Mouse (Mus musculus): Measurements from ENCODE around the gene Ankrd13c. TPM values are rescaled to one million over a fixed set of nuclear protein-coding genes. Genes with fewer than 3 reads are reported as not detected.
"Not testable (repeated sequence)": the region's sequence is repeated elsewhere in the genome, so short reads cannot be mapped to it uniquely, and the experiment has no call there.

The Ankrd13c gene
- polyA plus RNA-seq, 1 experiment from 2014 or later = 16.9 TPM

- H3K4me3 ChIP-seq = no peak overlapping the region
- H3K4me2 ChIP-seq = no peak overlapping the region
- WGBS = 48% methylated on average over 2 of the region's 2 CpGs
- peaks cover 9% of the 10 kb centered on the region for H3K4me1 ChIP-seq
- no peak for ATAC-seq (ENCODE audit: insufficient number of reproducible peaks, low FRiP score, low TSS enrichment, low read depth)
- H3K27ac ChIP-seq = no peak overlapping the region
- H3K36me3 ChIP-seq = no peaks in the 10 kb centered on the region
- no peak overlapping the region for H3K9ac ChIP-seq
- H3K9me3 ChIP-seq = no peaks in the 10 kb centered on the region
- no peaks in the 10 kb centered on the region for H3K27me3 ChIP-seq
These were observed 20.3 kb upstream of the Ankrd13c start for GRCm38 (mm10) chr3:157926761-157927160.

GRCm38 (mm10) chr3:157928731-157929130 is 18.3 kb upstream of the Ankrd13c start:
- 81% methylated on average over 2 of the region's 2 CpGs for WGBS

GRCm38 (mm10) chr3:157929417-157929816 is 17.6 kb upstream of the Ankrd13c start:
- no peaks in the 10 kb centered on the region for H3K36me3 ChIP-seq
- WGBS = 73% methylated on average over 1 of the region's 1 CpGs
- H3K4me2 ChIP-seq = no peak overlapping the region
- H3K27me3 ChIP-seq = no peaks in the 10 kb centered on the region
- no peak overlapping the region for H3K9ac ChIP-seq
- H3K27ac ChIP-seq = no peak overlapping the region
- H3K4me1 ChIP-seq = peaks cover 7% of the 10 kb centered on the region
- ATAC-seq (ENCODE audit: insufficient number of reproducible peaks, low FRiP score, low TSS enrichment, low read depth) = no peak
- H3K9me3 ChIP-seq = no peaks in the 10 kb centered on the region
- no peak overlapping the region for H3K4me3 ChIP-seq

More at GRCm38 (mm10) chr3:157928731-157929130, 18.3 kb upstream of the Ankrd13c start:
- no peaks in the 10 kb centered on the region for H3K9me3 ChIP-seq
- no peak for ATAC-seq (ENCODE audit: insufficient number of reproducible peaks, low FRiP score, low TSS enrichment, low read depth)
- no peak overlapping the region for H3K4me3 ChIP-seq
- H3K9ac ChIP-seq = no peak overlapping the region
- H3K36me3 ChIP-seq = no peaks in the 10 kb centered on the region
- no peak overlapping the region for H3K27ac ChIP-seq
- no peaks in the 10 kb centered on the region for H3K27me3 ChIP-seq
- no peak overlapping the region for H3K4me2 ChIP-seq
- H3K4me1 ChIP-seq = peaks cover 9% of the 10 kb centered on the region

- Histone ChIP-seq H3K4me3 (no peak overlapping the region), H3K36me3 (no peaks in the 10 kb centered on the region), H3K4me2 (no peak overlapping the region), H3K9me3 (no peaks in the 10 kb centered on the region), H3K4me1 (no peaks in the 10 kb centered on the region), H3K27me3 (no peaks in the 10 kb centered on the region), H3K27ac (no peak overlapping the region), H3K9ac (no peak overlapping the region)
- ATAC-seq (ENCODE audit: insufficient number of reproducible peaks, low FRiP score, low TSS enrichment, low read depth) = no peak
- 42% methylated on average over 3 of the region's 3 CpGs for whole genome bisulfite sequencing
These were observed 15.4 kb upstream of the Ankrd13c start for GRCm38 (mm10) chr3:157931592-157931991.

GRCm38 (mm10) chr3:157932074-157932473 is 15.0 kb upstream of the Ankrd13c start:
- no peak overlapping the region for H3K4me3 ChIP-seq
- H3K4me1 ChIP-seq = no peaks in the 10 kb centered on the region
- H3K9me3 ChIP-seq = no peaks in the 10 kb centered on the region
- WGBS = 57% methylated on average over 3 of the region's 3 CpGs
- no peak overlapping the region for H3K9ac ChIP-seq
- ATAC-seq (ENCODE audit: insufficient number of reproducible peaks, low FRiP score, low TSS enrichment, low read depth) = no peak
- no peak overlapping the region for H3K4me2 ChIP-seq
- H3K27ac ChIP-seq = no peak overlapping the region
- no peaks in the 10 kb centered on the region for H3K36me3 ChIP-seq
- no peaks in the 10 kb centered on the region for H3K27me3 ChIP-seq

GRCm38 (mm10) chr3:157933223-157933622 is 13.8 kb upstream of the Ankrd13c start:
- H3K4me3 ChIP-seq; ATAC-seq (ENCODE audit: insufficient number of reproducible peaks, low FRiP score, low TSS enrichment, low read depth); H3K27ac ChIP-seq; H3K4me2 ChIP-seq; H3K9ac ChIP-seq; H3K4me1 ChIP-seq; H3K9me3 ChIP-seq; H3K36me3 ChIP-seq; H3K27me3 ChIP-seq: not testable (repeated sequence)
- 67% methylated on average over 5 of the region's 6 CpGs for WGBS

GRCm38 (mm10) chr3:157934301-157934823 is 12.7 kb upstream of the Ankrd13c start:
- H3K27ac ChIP-seq = no peak overlapping the region
- H3K4me2 ChIP-seq = no peak overlapping the region
- no peaks in the 10 kb centered on the region for H3K4me1 ChIP-seq
- WGBS = 75% methylated on average over 3 of the region's 3 CpGs
- no peaks in the 10 kb centered on the region for H3K27me3 ChIP-seq
- no peak overlapping the region for H3K9ac ChIP-seq
- H3K36me3 ChIP-seq = no peaks in the 10 kb centered on the region
- ATAC-seq (ENCODE audit: insufficient number of reproducible peaks, low FRiP score, low TSS enrichment, low read depth) = no peak
- H3K4me3 ChIP-seq = no peak overlapping the region
- H3K9me3 ChIP-seq = no peaks in the 10 kb centered on the region

- Histone ChIP-seq H3K4me1 (no peaks in the 10 kb centered on the region), H3K4me3 (no peak overlapping the region), H3K9ac (no peak overlapping the region), H3K4me2 (no peak overlapping the region), H3K27me3 (no peaks in the 10 kb centered on the region), H3K27ac (no peak overlapping the region), H3K36me3 (no peaks in the 10 kb centered on the region), H3K9me3 (no peaks in the 10 kb centered on the region)
- WGBS = 71% methylated on average over 2 of the region's 2 CpGs
- ATAC-seq (ENCODE audit: insufficient number of reproducible peaks, low FRiP score, low TSS enrichment, low read depth) = no peak
These were observed 8.5 kb upstream of the Ankrd13c start for GRCm38 (mm10) chr3:157938585-157938984.

- Histone ChIP-seq H3K4me3 (peak overlapping the region; percentile 96), H3K9ac (peak overlapping the region; percentile 87), H3K27me3 (no peaks in the 10 kb centered on the region), H3K4me1 (peaks cover 6% of the 10 kb centered on the region), H3K9me3 (no peaks in the 10 kb centered on the region), H3K27ac (peak overlapping the region; percentile 98), H3K36me3 (no peaks in the 10 kb centered on the region; the same call in 1 of the 2 replicates), H3K4me2 (peak overlapping the region; percentile 83)
- WGBS = under 1% methylated on average over 92 of the region's 93 CpGs
- ATAC-seq (ENCODE audit: insufficient number of reproducible peaks, low FRiP score, low TSS enrichment, low read depth) = peak; percentile 58
These were observed 593 bp downstream of the Ankrd13c start for GRCm38 (mm10) chr3:157947383-157948280.

GRCm38 (mm10) chr3:157952716-157953115 is 5.7 kb downstream of the Ankrd13c start:
- 82% methylated on average over 2 of the region's 2 CpGs for WGBS
- H3K27me3 ChIP-seq = no peaks in the 10 kb centered on the region
- H3K27ac ChIP-seq = no peak overlapping the region
- H3K36me3 ChIP-seq = no peaks in the 10 kb centered on the region; the same call in 1 of the 2 replicates
- H3K4me2 ChIP-seq = no peak overlapping the region
- H3K4me1 ChIP-seq = peaks cover 6% of the 10 kb centered on the region
- no peak for ATAC-seq (ENCODE audit: insufficient number of reproducible peaks, low FRiP score, low TSS enrichment, low read depth)
- no peak overlapping the region for H3K9ac ChIP-seq
- H3K9me3 ChIP-seq = no peaks in the 10 kb centered on the region
- H3K4me3 ChIP-seq = no peak overlapping the region

- H3K4me2 ChIP-seq = no peak overlapping the region
- H3K27ac ChIP-seq = no peak overlapping the region
- H3K4me3 ChIP-seq = no peak overlapping the region
- no peaks in the 10 kb centered on the region; the same call in 1 of the 2 replicates for H3K36me3 ChIP-seq
- H3K27me3 ChIP-seq = no peaks in the 10 kb centered on the region
- no peak for ATAC-seq (ENCODE audit: insufficient number of reproducible peaks, low FRiP score, low TSS enrichment, low read depth)
- no peaks in the 10 kb centered on the region for H3K4me1 ChIP-seq
- WGBS = 75% methylated on average over 2 of the region's 2 CpGs
- H3K9ac ChIP-seq = no peak overlapping the region
- H3K9me3 ChIP-seq = no peaks in the 10 kb centered on the region
These were observed 8.4 kb downstream of the Ankrd13c start for GRCm38 (mm10) chr3:157955466-157955865.

GRCm38 (mm10) chr3:157956201-157956600 is 9.2 kb downstream of the Ankrd13c start:
- no peak overlapping the region for H3K9ac ChIP-seq
- H3K9me3 ChIP-seq = no peaks in the 10 kb centered on the region
- H3K4me3 ChIP-seq = no peak overlapping the region
- WGBS = 86% methylated on average over 3 of the region's 3 CpGs
- no peaks in the 10 kb centered on the region for H3K27me3 ChIP-seq
- no peaks in the 10 kb centered on the region for H3K4me1 ChIP-seq
- H3K36me3 ChIP-seq = peaks cover 3% of the 10 kb centered on the region; the same call in 1 of the 2 replicates
- no peak overlapping the region for H3K27ac ChIP-seq
- no peak for ATAC-seq (ENCODE audit: insufficient number of reproducible peaks, low FRiP score, low TSS enrichment, low read depth)
- no peak overlapping the region for H3K4me2 ChIP-seq

Measured in limb, embryonic 15.5 days (tissue).